In the genomic region with DNA sequence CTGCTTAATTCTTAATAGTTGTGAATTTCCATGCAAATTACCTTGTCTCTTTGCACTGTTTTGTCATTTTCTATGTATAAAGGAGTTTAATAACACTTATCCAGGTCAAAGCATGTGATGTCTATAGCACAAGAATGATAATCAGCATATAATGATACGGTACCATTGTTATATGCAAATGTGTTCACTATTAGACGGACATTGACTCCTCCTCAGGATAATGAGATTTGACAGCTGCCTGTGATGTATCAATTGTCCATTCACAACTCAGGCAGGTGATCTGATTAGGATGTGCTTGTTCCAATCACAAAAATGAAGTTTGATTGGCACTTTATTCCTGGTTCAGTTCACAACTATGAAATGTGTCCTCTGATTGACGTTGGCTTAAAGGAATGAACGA, we compare ENCODE assay signal across 27 mouse cellular contexts.
A peak's percentile ranks its signal among the peaks of the same experiment; 100 is the strongest.
DNase-seq lines count a peak whose midpoint lies in the region; ATAC-seq and TF ChIP-seq lines count a peak whose summit lies in the region.
"Had no signal": no experiment of that assay in that cellular context is flagged by ENCODE, and none has a peak within 500 bp of the region (broad histone marks: within the 10 kb centered on the region; RNA-seq: fewer than 3 reads in every experiment).

No protein-coding gene starts in this region.

- no peak overlapping the region for H3K4me2 ChIP-seq in forebrain, embryonic 14.5 days (ENCODE audit: low read length)
- no peak overlapping the region for H3K4me2 ChIP-seq in forebrain, embryonic 11.5 days (ENCODE audit: low read depth, low read length, severe bottlenecking)
- no peak overlapping the region for H3K4me2 ChIP-seq in liver, postnatal 0 days (ENCODE audit: low read depth, low read length)
- H3K4me2 ChIP-seq: embryonic facial prominence, embryonic 13.5 days; heart, embryonic 11.5 days; hindbrain, embryonic 14.5 days had no signal

- no peak overlapping the region for H3K27ac ChIP-seq in forebrain, embryonic 14.5 days (ENCODE audit: low read depth, low read length)
- no peak overlapping the region for H3K27ac ChIP-seq in forebrain, embryonic 11.5 days (ENCODE audit: low read depth, low read length)
- no peak overlapping the region for H3K27ac ChIP-seq in liver, postnatal 0 days (ENCODE audit: low read depth)
- H3K27ac ChIP-seq: embryonic facial prominence, embryonic 10.5 days; embryonic facial prominence, embryonic 13.5 days; gastrocnemius, adult 2 months; hindbrain, embryonic 14.5 days; hindbrain, postnatal 0 days had no signal

- no peak for TF ChIP-seq POLR2A in brain, embryonic 14.5 days (IDR thresholded peaks at IDR 0.05; ENCODE audit: borderline replicate concordance, extremely low read depth, insufficient read depth, insufficient read length, poor library complexity, severe bottlenecking)

- TF ChIP-seq EP300 in liver, postnatal 0 days (IDR thresholded peaks at IDR 0.05; ENCODE audit: low read depth): no peak

- no peaks in the 10 kb centered on the region for H3K9me3 ChIP-seq in forebrain, embryonic 14.5 days (replicated peaks; ENCODE audit: control insufficient read depth, low read length)
- no peaks in the 10 kb centered on the region for H3K9me3 ChIP-seq in forebrain, embryonic 11.5 days (ENCODE audit: control insufficient read depth, low read length)
- H3K9me3 ChIP-seq in liver, postnatal 0 days (ENCODE audit: low read length): no peaks in the 10 kb centered on the region
- H3K9me3 ChIP-seq: embryonic facial prominence, embryonic 10.5 days; embryonic facial prominence, embryonic 13.5 days had no signal

- WGBS in forebrain, embryonic 14.5 days: 58% methylated on average over 4 of the region's 4 CpGs
- 69% methylated on average over 4 of the region's 4 CpGs for WGBS in forebrain, embryonic 11.5 days
- WGBS in liver, postnatal 0 days (ENCODE audit: insufficient replicate concordance): 84% methylated on average over 4 of the region's 4 CpGs

- no peak overlapping the region for H3K9ac ChIP-seq in forebrain, embryonic 14.5 days (ENCODE audit: low read length)
- H3K9ac ChIP-seq in forebrain, embryonic 11.5 days (ENCODE audit: low read length): no peak overlapping the region
- no peak overlapping the region for H3K9ac ChIP-seq in liver, postnatal 0 days (replicated peaks)
- H3K9ac ChIP-seq: embryonic facial prominence, embryonic 13.5 days; hindbrain, embryonic 14.5 days had no signal

- no peaks in the 10 kb centered on the region for H3K36me3 ChIP-seq in forebrain, embryonic 14.5 days (ENCODE audit: control insufficient read depth, insufficient read depth, low read length)
- no peaks in the 10 kb centered on the region for H3K36me3 ChIP-seq in forebrain, embryonic 11.5 days (ENCODE audit: control insufficient read depth, insufficient read depth, low read length)
- H3K36me3 ChIP-seq in liver, postnatal 0 days (replicated peaks; ENCODE audit: insufficient read depth, low read length): no peaks in the 10 kb centered on the region
- H3K36me3 ChIP-seq: embryonic facial prominence, embryonic 10.5 days; embryonic facial prominence, embryonic 13.5 days had no signal

- H3K27me3 ChIP-seq in forebrain, embryonic 14.5 days (replicated peaks; ENCODE audit: control insufficient read depth, insufficient read depth, low read length): no peaks in the 10 kb centered on the region
- no peaks in the 10 kb centered on the region for H3K27me3 ChIP-seq in forebrain, embryonic 11.5 days (ENCODE audit: control insufficient read depth, insufficient read depth, low read length)
- no peaks in the 10 kb centered on the region for H3K27me3 ChIP-seq in liver, postnatal 0 days (ENCODE audit: insufficient read depth, low read length)
- H3K27me3 ChIP-seq: embryonic facial prominence, embryonic 13.5 days had no signal

- H3K4me3 ChIP-seq in forebrain, embryonic 14.5 days (ENCODE audit: low read depth, low read length): no peak overlapping the region
- H3K4me3 ChIP-seq in forebrain, embryonic 11.5 days (ENCODE audit: low read depth, low read length): no peak overlapping the region
- no peak overlapping the region for H3K4me3 ChIP-seq in liver, postnatal 0 days (ENCODE audit: low read depth, low read length)
- H3K4me3 ChIP-seq: embryonic facial prominence, embryonic 10.5 days; embryonic facial prominence, embryonic 13.5 days; erythroblast, embryonic 14.5 days; gastrocnemius, adult 2 months had no signal

- no peak for TF ChIP-seq CTCF in brain, embryonic 14.5 days (IDR thresholded peaks at IDR 0.05; ENCODE audit: borderline replicate concordance, extremely low read depth, insufficient read depth, insufficient read length)
- TF ChIP-seq CTCF in liver, postnatal 0 days (IDR thresholded peaks at IDR 0.05; ENCODE audit: low read depth): no peak

- DNase-seq in forebrain, embryonic 14.5 days (ENCODE audit: low spot score): peak; percentile 8
- no peak for DNase-seq in forebrain, embryonic 11.5 days (ENCODE audit: low spot score)
- peak; percentile 19 for DNase-seq in Muller cell, postnatal 12 days (ENCODE audit: inconsistent ontology term)
- peak; percentile 45 for DNase-seq in brain, embryonic 14.5 days (ENCODE audit: low read depth)
- DNase-seq in retina, embryonic 14.5 days (ENCODE audit: low spot score): peak; percentile 66
- DNase-seq in T-cell, adult 2 months (ENCODE audit: low spot score): no peak
- DNase-seq in liver, postnatal 0 days: no peak
- DNase-seq in embryo, embryonic 10.5 days (ENCODE audit: low spot score): no peak
- DNase-seq: adrenal gland, postnatal 10 days; adrenal gland, postnatal 36 days; cerebellum, adult 11 months; cerebellum, adult 2 months; cerebellum, adult 9-11 months; cerebellum, postnatal 25 days; embryo, embryonic 11 days; gastrocnemius, adult 2 months; gastrocnemius, postnatal 14 days; heart, adult 11 months had no signal

- ATAC-seq in forebrain, embryonic 14.5 days: peak; percentile 60
- no peak for ATAC-seq in forebrain, embryonic 11.5 days (replicated peaks; ENCODE audit: low FRiP score)
- no peak for ATAC-seq in liver, postnatal 0 days
- ATAC-seq: CD4-positive, CD25-positive, alpha-beta regulatory T cell, adult 4 months; hindbrain, postnatal 0 days; inflammation-experienced regulatory T-cells, adult 6 months; intestine, embryonic 16.5 days had no signal

- H3K4me1 ChIP-seq in forebrain, embryonic 14.5 days (ENCODE audit: control insufficient read depth, insufficient read depth, low read length): no peaks in the 10 kb centered on the region
- no peaks in the 10 kb centered on the region for H3K4me1 ChIP-seq in forebrain, embryonic 11.5 days (replicated peaks; ENCODE audit: control insufficient read depth, insufficient read depth, low read length)
- no peaks in the 10 kb centered on the region for H3K4me1 ChIP-seq in liver, postnatal 0 days (ENCODE audit: insufficient read depth)
- H3K4me1 ChIP-seq: embryonic facial prominence, embryonic 10.5 days; embryonic facial prominence, embryonic 13.5 days had no signal

Comparison
In these comparisons a context has a peak if more than half of its experiments do, and no peak if none do; other contexts are left out.
1. DNase-seq: peak in forebrain, embryonic 14.5 days (single experiment), Muller cell, postnatal 12 days (single experiment), brain, embryonic 14.5 days (single experiment) and retina, embryonic 14.5 days (single experiment); none in forebrain, embryonic 11.5 days (single experiment), T-cell, adult 2 months (single experiment), liver, postnatal 0 days (single experiment) and embryo, embryonic 10.5 days (single experiment).